Mouse (Mus musculus): Measurements from ENCODE around the gene Zfp213. TPM values are rescaled to one million over a fixed set of nuclear protein-coding genes. Genes with fewer than 3 reads are reported as not detected.
"Not testable (repeated sequence)": the region's sequence is repeated elsewhere in the genome, so short reads cannot be mapped to it uniquely, and the experiment has no call there.

The Zfp213 gene
- polyA plus RNA-seq, 1 experiment from 2014 or later, result 14.8 TPM

GRCm38 (mm10) chr17:23600641-23601622 lies 36.9 kb upstream of the Zfp213 start, which contains the start of gene Zscan10:
Gene Zscan10 (plus strand): TSS chr17:23600856.
- WGBS, result 65% methylated on average over 15 of the region's 15 CpGs
- no peak for ATAC-seq (replicated peaks; ENCODE audit: low FRiP score)
- Histone ChIP-seq H3K4me2 (peak within 1 kb of the TSS; percentile 82), H3K9ac (ENCODE audit: low read depth, low read length) (no peak within 1 kb of the TSS), H3K4me3 (ENCODE audit: low read depth, low read length) (peak within 1 kb of the TSS; percentile 60), H3K9me3 (ENCODE audit: control insufficient read depth, low read length) (no peaks in the 10 kb centered on the region), H3K4me1 (replicated peaks; ENCODE audit: control insufficient read depth, insufficient read depth, low read length) (peaks cover 12% of the 10 kb centered on the region), H3K27ac (ENCODE audit: low read depth, low read length) (no peak within 1 kb of the TSS), H3K36me3 (ENCODE audit: control insufficient read depth, insufficient read depth, low read length) (no peaks in the 10 kb centered on the region), H3K27me3 (replicated peaks; ENCODE audit: control insufficient read depth, insufficient read depth, low read length) (no peaks in the 10 kb centered on the region)
- no peak for DNase-seq (ENCODE audit: low spot score)

- no peaks in the 10 kb centered on the region for H3K9me3 ChIP-seq (ENCODE audit: control insufficient read depth, low read length)
- H3K4me2 ChIP-seq, result peak overlapping the region; percentile 82
- peak overlapping the region; percentile 60 for H3K4me3 ChIP-seq (ENCODE audit: low read depth, low read length)
- no peaks in the 10 kb centered on the region for H3K36me3 ChIP-seq (ENCODE audit: control insufficient read depth, insufficient read depth, low read length)
- peak overlapping the region; percentile 81 for H3K27ac ChIP-seq (ENCODE audit: low read depth, low read length)
- DNase-seq (ENCODE audit: low spot score), result no peak
- peaks cover 12% of the 10 kb centered on the region for H3K4me1 ChIP-seq (replicated peaks; ENCODE audit: control insufficient read depth, insufficient read depth, low read length)
- ATAC-seq (replicated peaks; ENCODE audit: low FRiP score), result 0 out of 2 replicates have a peak, but pooled peaks have one; percentile 5
- 24% methylated on average over 7 of the region's 7 CpGs for WGBS
- H3K27me3 ChIP-seq (replicated peaks; ENCODE audit: control insufficient read depth, insufficient read depth, low read length), result no peaks in the 10 kb centered on the region
- H3K9ac ChIP-seq (ENCODE audit: low read depth, low read length), result peak overlapping the region; percentile 72
These were observed 35.6 kb upstream of the Zfp213 start for GRCm38 (mm10) chr17:23599605-23600063.

GRCm38 (mm10) chr17:23598582-23599552 lies 34.8 kb upstream of the Zfp213 start, which contains the start of gene Zfp13:
Gene Zfp13 (minus strand): TSS chr17:23599487.
- Histone ChIP-seq H3K27me3 (replicated peaks; ENCODE audit: control insufficient read depth, insufficient read depth, low read length) (no peaks in the 10 kb centered on the region), H3K9ac (ENCODE audit: low read depth, low read length) (peak within 1 kb of the TSS; percentile 72), H3K4me2 (peak within 1 kb of the TSS; percentile 82), H3K36me3 (ENCODE audit: control insufficient read depth, insufficient read depth, low read length) (no peaks in the 10 kb centered on the region), H3K9me3 (ENCODE audit: control insufficient read depth, low read length) (no peaks in the 10 kb centered on the region), H3K27ac (ENCODE audit: low read depth, low read length) (peak within 1 kb of the TSS; percentile 81), H3K4me1 (replicated peaks; ENCODE audit: control insufficient read depth, insufficient read depth, low read length) (peaks cover 12% of the 10 kb centered on the region), H3K4me3 (ENCODE audit: low read depth, low read length) (peak within 1 kb of the TSS; percentile 60)
- peak; percentile 87 for DNase-seq (ENCODE audit: low spot score)
- ATAC-seq (replicated peaks; ENCODE audit: low FRiP score), result peak; percentile 91
- WGBS, result 4% methylated on average over 31 of the region's 31 CpGs

- H3K36me3 ChIP-seq (ENCODE audit: control insufficient read depth, insufficient read depth, low read length); H3K27me3 ChIP-seq (replicated peaks; ENCODE audit: control insufficient read depth, insufficient read depth, low read length); ATAC-seq (replicated peaks; ENCODE audit: low FRiP score); DNase-seq (ENCODE audit: low spot score); H3K27ac ChIP-seq (ENCODE audit: low read depth, low read length); H3K9me3 ChIP-seq (ENCODE audit: control insufficient read depth, low read length); H3K4me3 ChIP-seq (ENCODE audit: low read depth, low read length); H3K4me2 ChIP-seq; H3K9ac ChIP-seq (ENCODE audit: low read depth, low read length); H3K4me1 ChIP-seq (replicated peaks; ENCODE audit: control insufficient read depth, insufficient read depth, low read length): not testable (repeated sequence)
- WGBS, result 77% methylated on average over 4 of the region's 4 CpGs
These were observed 31.1 kb upstream of the Zfp213 start for GRCm38 (mm10) chr17:23595139-23595538.

GRCm38 (mm10) chr17:23592926-23593300 lies 28.9 kb upstream of the Zfp213 start:
- Histone ChIP-seq H3K36me3 (ENCODE audit: control insufficient read depth, insufficient read depth, low read length) (no peaks in the 10 kb centered on the region), H3K9ac (ENCODE audit: low read depth, low read length) (peak overlapping the region; percentile 66), H3K4me3 (ENCODE audit: low read depth, low read length) (peak overlapping the region; percentile 56), H3K4me1 (replicated peaks; ENCODE audit: control insufficient read depth, insufficient read depth, low read length) (no peaks in the 10 kb centered on the region), H3K27ac (ENCODE audit: low read depth, low read length) (0 out of 2 replicates have a peak overlapping the region, but pooled peaks have one; percentile 42), H3K27me3 (replicated peaks; ENCODE audit: control insufficient read depth, insufficient read depth, low read length) (no peaks in the 10 kb centered on the region), H3K4me2 (peak overlapping the region; percentile 84), H3K9me3 (ENCODE audit: control insufficient read depth, low read length) (no peaks in the 10 kb centered on the region)
- ATAC-seq (replicated peaks; ENCODE audit: low FRiP score) (peak; percentile 62), DNase-seq (ENCODE audit: low spot score) (no peak)
- 13% methylated on average over 13 of the region's 13 CpGs for WGBS

- peak overlapping the region; percentile 84 for H3K4me2 ChIP-seq
- 7% methylated on average over 34 of the region's 34 CpGs for WGBS
- H3K4me1 ChIP-seq (replicated peaks; ENCODE audit: control insufficient read depth, insufficient read depth, low read length), result no peaks in the 10 kb centered on the region
- no peaks in the 10 kb centered on the region for H3K36me3 ChIP-seq (ENCODE audit: control insufficient read depth, insufficient read depth, low read length)
- peak overlapping the region; percentile 56 for H3K4me3 ChIP-seq (ENCODE audit: low read depth, low read length)
- 0 out of 2 replicates have a peak overlapping the region, but pooled peaks have one; percentile 42 for H3K27ac ChIP-seq (ENCODE audit: low read depth, low read length)
- ATAC-seq (replicated peaks; ENCODE audit: low FRiP score), result peak; percentile 99
- peak; percentile 97 for DNase-seq (ENCODE audit: low spot score)
- no peaks in the 10 kb centered on the region for H3K9me3 ChIP-seq (ENCODE audit: control insufficient read depth, low read length)
- peak overlapping the region; percentile 66 for H3K9ac ChIP-seq (ENCODE audit: low read depth, low read length)
- H3K27me3 ChIP-seq (replicated peaks; ENCODE audit: control insufficient read depth, insufficient read depth, low read length), result no peaks in the 10 kb centered on the region
These were observed 28.3 kb upstream of the Zfp213 start for GRCm38 (mm10) chr17:23592208-23592925.

GRCm38 (mm10) chr17:23587253-23587652 lies 23.2 kb upstream of the Zfp213 start:
- no peak for ATAC-seq (replicated peaks; ENCODE audit: low FRiP score)

More at GRCm38 (mm10) chr17:23587253-23587652, 23.2 kb upstream of the Zfp213 start:
- H3K4me2 ChIP-seq, result no peak overlapping the region
- H3K36me3 ChIP-seq (ENCODE audit: control insufficient read depth, insufficient read depth, low read length), result no peaks in the 10 kb centered on the region
- H3K27me3 ChIP-seq (replicated peaks; ENCODE audit: control insufficient read depth, insufficient read depth, low read length), result 0 out of 2 replicates have a peak, but pooled peaks cover 3% of the 10 kb centered on the region
- 65% methylated on average over 2 of the region's 2 CpGs for WGBS
- no peak overlapping the region for H3K9ac ChIP-seq (ENCODE audit: low read depth, low read length)
- no peaks in the 10 kb centered on the region for H3K9me3 ChIP-seq (ENCODE audit: control insufficient read depth, low read length)
- no peak overlapping the region for H3K4me3 ChIP-seq (ENCODE audit: low read depth, low read length)
- 0 out of 2 replicates have a peak, but pooled peaks cover 3% of the 10 kb centered on the region for H3K4me1 ChIP-seq (replicated peaks; ENCODE audit: control insufficient read depth, insufficient read depth, low read length)
- no peak overlapping the region for H3K27ac ChIP-seq (ENCODE audit: low read depth, low read length)
- no peak for DNase-seq (ENCODE audit: low spot score)
